Mouse (Mus musculus): ENCODE measurements around the gene Qprt.

The Qprt gene

DNA sequence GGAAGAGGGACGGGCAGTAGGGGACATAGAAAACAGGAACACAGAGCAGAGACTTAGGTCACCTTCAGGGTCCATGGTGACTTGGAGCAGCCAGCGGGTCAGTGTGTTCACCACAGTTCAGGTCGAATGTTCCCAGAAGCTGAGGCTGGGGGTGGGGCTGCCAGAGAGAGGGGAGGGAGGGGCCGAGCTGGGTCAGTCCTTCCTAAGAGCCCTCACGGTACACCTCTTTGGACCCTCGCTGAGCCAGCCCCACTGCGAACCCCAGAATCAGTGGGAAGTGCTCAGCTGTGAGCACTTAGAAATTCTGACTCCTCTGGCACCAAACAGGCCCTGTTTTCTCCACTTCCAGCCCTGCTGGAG lies at the start of gene Qprt:
TSS of gene Qprt (minus strand) at position 316 of the 360 bp plus-strand sequence.
- DNase-seq (ENCODE audit: low spot score in 2 of 2) = no peak

- DNase-seq (ENCODE audit: low spot score in 2 of 2) = no peak
These were observed 44.5 kb upstream of the Qprt start for GRCm38 (mm10) chr7:127166501-127166900.

- no peak for DNase-seq (ENCODE audit: low spot score in 2 of 2)
These were observed 43.8 kb upstream of the Qprt start for GRCm38 (mm10) chr7:127165607-127166493.

GRCm38 (mm10) chr7:127164002-127164401 lies 42.0 kb upstream of the Qprt start:
- no peak for DNase-seq (ENCODE audit: low spot score in 2 of 2)

DNA sequence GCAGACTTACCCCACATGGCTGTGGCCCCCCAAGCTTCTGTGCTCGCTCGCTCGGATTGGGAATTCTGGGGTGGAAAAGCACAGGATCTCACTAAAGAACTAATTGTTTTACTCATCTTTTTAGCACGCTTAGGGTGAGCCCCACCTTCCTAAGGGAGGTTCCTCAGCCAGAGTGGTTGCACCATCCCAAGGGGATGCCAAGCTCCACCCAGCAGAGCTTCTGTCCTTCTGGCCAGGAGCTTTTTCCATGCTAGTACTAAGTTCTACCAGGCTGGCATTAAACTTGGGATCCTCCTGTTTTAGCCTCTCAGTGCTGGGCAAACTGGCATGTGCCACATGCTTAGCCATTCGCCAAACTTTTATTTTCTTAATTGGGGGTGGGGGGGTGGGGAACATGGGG lies 40.5 kb upstream of the Qprt start:
- DNase-seq (ENCODE audit: low spot score in 2 of 2) = no peak

DNA sequence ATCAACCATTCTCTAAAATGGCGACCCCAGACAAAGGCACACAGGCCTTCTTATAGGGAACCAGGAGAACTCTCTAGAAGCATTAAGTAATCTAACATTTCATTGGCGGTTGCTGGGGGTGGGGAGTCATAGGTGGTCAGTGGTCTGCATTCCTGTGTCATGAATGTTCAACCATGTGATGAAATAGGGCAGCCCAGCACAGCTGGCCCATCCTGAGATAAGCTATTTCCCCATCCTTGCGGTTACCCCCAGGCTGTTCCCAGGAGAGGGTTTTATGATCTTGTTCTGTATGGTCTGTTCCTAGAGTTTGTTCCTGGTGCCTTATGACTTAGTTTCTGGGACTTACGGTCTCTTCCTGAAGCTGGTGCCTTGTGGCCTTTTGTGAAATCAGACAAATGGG lies 35.5 kb upstream of the Qprt start:
- DNase-seq (ENCODE audit: low spot score in 2 of 2) = no peak

DNA sequence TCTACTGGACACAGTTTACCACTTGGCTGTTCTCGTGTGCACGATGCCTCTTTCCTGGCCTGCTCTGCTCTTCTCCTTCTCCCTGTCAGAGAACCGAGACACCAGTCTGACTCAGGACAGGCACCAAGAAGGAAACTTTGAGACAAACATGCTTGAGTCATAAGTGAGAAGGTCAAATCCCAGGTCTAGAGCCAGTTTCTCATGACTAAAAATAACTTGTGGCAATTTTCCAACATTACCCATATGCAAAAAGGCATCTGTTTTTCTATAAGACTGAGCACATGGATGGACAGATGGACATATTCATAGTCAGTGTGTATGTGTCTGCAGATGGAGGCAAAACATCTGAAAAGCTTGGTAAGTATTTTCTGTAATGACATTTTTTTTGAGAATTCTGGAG lies 31.5 kb upstream of the Qprt start:
- DNase-seq (ENCODE audit: low spot score in 2 of 2) = no peak

- DNase-seq (ENCODE audit: low spot score in 2 of 2) = no peak
These were observed 30.4 kb upstream of the Qprt start for GRCm38 (mm10) chr7:127152464-127152863.

GRCm38 (mm10) chr7:127147901-127148300 lies 25.9 kb upstream of the Qprt start:
- DNase-seq (ENCODE audit: low spot score in 2 of 2) = no peak

DNA sequence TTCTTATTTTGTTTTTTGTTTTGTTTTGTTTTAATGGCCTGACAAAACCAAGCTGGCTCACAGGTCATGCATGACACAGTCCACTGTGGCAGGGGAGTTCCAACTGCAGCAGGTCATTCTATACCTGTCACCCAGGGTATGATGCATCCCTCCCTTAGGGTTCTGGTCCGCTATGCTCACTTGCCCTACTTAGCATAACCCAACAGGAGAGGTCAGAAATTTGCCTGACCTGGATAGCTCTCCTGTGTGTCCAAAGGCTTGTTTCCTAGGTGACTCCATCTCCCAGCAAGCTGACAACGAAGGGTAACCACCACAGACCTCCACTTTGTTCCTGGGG lies 24.2 kb upstream of the Qprt start:
- DNase-seq (ENCODE audit: low spot score in 2 of 2) = no peak

- no peak for DNase-seq (ENCODE audit: low spot score in 2 of 2)
These were observed 23.6 kb upstream of the Qprt start for GRCm38 (mm10) chr7:127145387-127146266.

DNA sequence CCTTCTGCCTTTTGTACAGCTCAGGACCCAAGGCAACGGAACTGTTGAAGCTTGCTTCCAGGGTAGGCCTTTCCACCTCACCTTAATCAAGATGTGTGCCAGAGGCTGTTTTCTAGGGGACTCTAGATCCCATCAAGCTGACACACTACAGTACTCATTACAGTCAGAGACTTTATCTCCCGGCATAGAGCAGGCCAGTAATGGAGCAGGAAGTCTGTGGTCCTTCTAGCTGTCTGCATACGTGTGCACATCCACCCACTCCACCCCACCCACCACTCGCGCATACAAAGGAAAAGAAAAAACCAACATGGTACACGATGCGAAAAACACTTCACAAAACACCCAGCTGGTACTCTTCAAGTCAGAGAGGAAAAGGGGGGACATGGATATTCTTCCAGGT lies 22.4 kb upstream of the Qprt start:
- DNase-seq (ENCODE audit: low spot score in 2 of 2) = no peak

DNA sequence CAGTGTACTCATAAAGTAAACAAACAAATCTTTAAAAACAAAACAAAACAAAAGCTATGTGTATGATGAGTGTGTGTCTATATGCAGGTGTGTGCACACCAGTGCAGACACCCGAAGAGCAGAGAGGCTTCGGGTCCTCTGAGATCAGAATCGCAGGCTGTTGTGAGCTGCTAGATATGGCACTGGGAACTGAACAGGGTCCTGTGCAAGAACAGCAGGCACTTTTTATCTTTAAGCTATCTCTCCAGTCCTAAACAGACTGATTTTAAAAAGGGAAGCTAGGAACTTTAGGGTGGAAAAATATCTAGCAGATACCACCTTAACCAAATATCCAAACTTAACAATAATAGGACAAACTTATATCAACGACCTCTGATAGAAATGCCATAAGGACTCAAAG lies 20.6 kb upstream of the Qprt start:
- no peak for DNase-seq (ENCODE audit: low spot score in 2 of 2)

DNA sequence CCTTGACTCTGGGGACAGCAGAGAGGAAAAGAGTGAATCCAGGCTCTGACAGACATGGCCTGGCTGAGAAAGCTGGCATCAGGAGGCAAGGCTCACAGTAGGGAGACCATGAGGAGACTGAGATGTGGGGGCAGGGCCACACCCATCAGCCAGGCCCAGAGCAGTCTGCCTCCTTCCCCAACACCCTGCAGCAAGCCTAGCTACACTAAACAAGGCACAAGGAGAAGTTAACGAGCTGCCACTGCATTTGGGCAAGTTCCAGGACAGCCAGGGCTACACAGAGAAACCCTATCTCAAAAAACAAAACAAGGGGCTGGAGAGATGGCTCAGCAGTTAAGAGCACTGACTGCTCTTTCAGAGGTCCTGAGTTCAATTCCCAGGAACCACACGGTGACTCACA lies 20.2 kb upstream of the Qprt start:
- DNase-seq (ENCODE audit: low spot score in 2 of 2) = no peak

- DNase-seq (ENCODE audit: low spot score in 2 of 2) = no peak
These were observed 18.8 kb upstream of the Qprt start for GRCm38 (mm10) chr7:127140623-127141404.

- no peak for DNase-seq (ENCODE audit: low spot score in 2 of 2)
These were observed 17.5 kb upstream of the Qprt start for GRCm38 (mm10) chr7:127139562-127139961.

DNA sequence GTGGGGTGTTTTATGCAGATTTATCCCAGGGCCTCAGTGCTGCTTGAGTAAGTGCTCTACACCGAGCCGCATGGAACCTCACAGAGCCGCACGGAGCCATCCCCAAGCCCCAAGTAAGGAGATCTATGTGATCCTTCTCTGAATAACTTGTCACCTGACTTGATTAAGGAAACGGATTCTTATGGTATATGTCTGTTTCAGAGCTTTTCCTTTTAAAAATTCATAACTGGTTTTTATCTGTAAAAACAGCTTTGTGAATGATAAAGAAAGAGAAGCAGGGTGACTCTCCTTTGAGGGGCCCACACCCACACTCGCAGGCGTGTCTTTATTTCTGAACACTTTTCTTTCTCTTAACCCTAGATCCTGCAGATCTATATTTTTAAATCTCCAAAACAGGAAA lies 17.1 kb upstream of the Qprt start:
- DNase-seq (ENCODE audit: low spot score in 2 of 2) = no peak

GRCm38 (mm10) chr7:127137262-127138017 lies 15.4 kb upstream of the Qprt start, which contains the start of gene Spn:
Gene Spn, minus strand, starts transcription at chr7:127137823.
- DNase-seq (ENCODE audit: low spot score in 2 of 2) = no peak

DNA sequence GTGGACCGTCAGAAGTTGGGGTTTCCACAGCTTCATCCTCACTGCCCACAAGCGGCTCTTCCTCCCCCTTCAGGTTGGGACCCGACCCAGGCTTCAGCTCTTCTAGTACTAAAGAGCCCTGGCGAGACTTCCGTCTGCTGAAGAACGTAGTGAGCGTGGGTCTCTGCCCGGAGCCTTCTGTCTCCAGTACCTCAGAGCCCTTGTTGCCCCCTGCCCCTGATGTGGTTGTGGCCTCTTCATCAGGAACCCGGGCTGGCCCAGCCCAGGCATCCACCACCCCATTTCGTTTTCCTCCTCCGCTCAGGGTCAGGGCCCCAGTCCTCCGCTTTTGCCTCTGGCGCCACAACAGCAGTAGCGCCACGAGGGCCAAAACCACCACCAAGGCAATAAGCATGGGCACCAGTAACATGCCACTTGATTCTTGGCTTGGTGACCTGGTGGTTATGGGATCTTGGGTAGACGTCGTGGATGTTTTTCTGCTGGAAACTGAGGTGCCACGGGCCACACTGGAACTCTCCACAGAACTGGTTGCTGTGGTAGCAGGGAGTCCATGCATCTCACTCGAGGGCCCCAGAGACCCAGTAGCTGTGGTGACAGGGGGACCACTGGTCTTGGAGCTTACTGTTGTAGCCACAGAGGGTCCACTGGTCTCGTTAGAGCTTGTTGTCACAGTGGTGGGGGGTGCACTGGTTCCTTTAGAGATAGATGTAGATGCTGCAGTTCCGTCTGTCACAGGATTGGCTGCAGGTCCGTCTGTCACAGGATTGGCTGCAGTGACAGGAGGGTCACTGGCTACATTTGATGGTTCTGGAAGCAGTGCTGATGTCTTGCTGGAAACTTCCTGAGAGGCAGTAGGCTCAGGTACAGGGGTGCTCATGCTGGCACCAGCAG lies 14.4 kb upstream of the Qprt start:
- no peak for DNase-seq (ENCODE audit: low spot score in 2 of 2)

GRCm38 (mm10) chr7:127134821-127135447 lies 12.9 kb upstream of the Qprt start:
- no peak for DNase-seq (ENCODE audit: low spot score in 2 of 2)

All from left cerebral cortex, adult 9 months (tissue).